Mouse (Mus musculus) frontal cortex, postnatal 25 days (tissue): ENCODE measurements around the gene Map3k9.

Experiments used
- DNase-seq, 2 experiments: peaks; one replicate each; pipeline ENCODE4 v3.0.0; 2022; ENCODE audit warnings: low spot score in 2 of 2

The Map3k9 gene

GRCm38 (mm10) chr12:81712618-81713017 is 68.4 kb downstream of the Map3k9 start:
- DNase-seq = no peak

GRCm38 (mm10) chr12:81702903-81703302 is 78.1 kb downstream of the Map3k9 start:
- DNase-seq = no peak

GRCm38 (mm10) chr12:81698011-81698410 is 83.0 kb downstream of the Map3k9 start:
- no peak for DNase-seq

GRCm38 (mm10) chr12:81691177-81691730 is 89.7 kb downstream of the Map3k9 start:
- DNase-seq = no peak

- no peak for DNase-seq
Measured at GRCm38 (mm10) chr12:81690751-81691150, 90.2 kb downstream of the Map3k9 start.

- DNase-seq = no peak
Measured at GRCm38 (mm10) chr12:81690111-81690510, 90.9 kb downstream of the Map3k9 start.

- DNase-seq = no peak
Measured at GRCm38 (mm10) chr12:81689505-81690056, 91.4 kb downstream of the Map3k9 start.

- no peak for DNase-seq
Measured at GRCm38 (mm10) chr12:81688537-81688936, 92.4 kb downstream of the Map3k9 start.

- no peak for DNase-seq
Measured at GRCm38 (mm10) chr12:81687873-81688272, 93.1 kb downstream of the Map3k9 start.

- DNase-seq = no peak
Measured at GRCm38 (mm10) chr12:81686406-81687117, 94.4 kb downstream of the Map3k9 start.

- no peak for DNase-seq
Measured at GRCm38 (mm10) chr12:81685981-81686380, 95.0 kb downstream of the Map3k9 start.

GRCm38 (mm10) chr12:81684096-81684495 is 96.9 kb downstream of the Map3k9 start:
- no peak for DNase-seq

- DNase-seq = no peak
Measured at GRCm38 (mm10) chr12:81683395-81683794, 97.6 kb downstream of the Map3k9 start.

GRCm38 (mm10) chr12:81679807-81680529 is 101.0 kb downstream of the Map3k9 start:
- no peak for DNase-seq

- no peak for DNase-seq
Measured at GRCm38 (mm10) chr12:81675557-81675956, 105.4 kb downstream of the Map3k9 start.
